ENCODE assay signal across 9 mouse cellular contexts in genomic region chr11:88993625-88994024, GRCm38 (mm10). TPM values are rescaled to one million over a fixed set of nuclear protein-coding genes. Genes with fewer than 3 reads are reported as not detected.
DNase-seq lines count a peak whose midpoint lies in the region; ATAC-seq and TF ChIP-seq lines count a peak whose summit lies in the region.
"Had no signal": no experiment of that assay in that cellular context is flagged by ENCODE, and none has a peak within 500 bp of the region (broad histone marks: within the 10 kb centered on the region; RNA-seq: fewer than 3 reads in every experiment).

No protein-coding gene starts in this region.

- H3K4me2 ChIP-seq in heart, embryonic 11.5 days = no peak overlapping the region
- H3K4me2 ChIP-seq in hindbrain, postnatal 0 days (ENCODE audit: low read depth, low read length) = no peak overlapping the region

- peak; percentile 84 to 85 for DNase-seq in heart, adult 18-20 months
- DNase-seq in MEL (ENCODE audit: low read depth, low spot score) = peak; percentile 94
- peak; percentile 58 for DNase-seq in hindbrain, postnatal 0 days (ENCODE audit: low spot score)
- DNase-seq in liver = peak; percentile 64
- peak; percentile 60 for DNase-seq in yolk sac, embryonic 10.5 days (ENCODE audit: low spot score)

- H3K9ac ChIP-seq in heart, embryonic 11.5 days (ENCODE audit: low read depth, low read length) = no peak overlapping the region
- no peak overlapping the region for H3K9ac ChIP-seq in MEL (ENCODE audit: control insufficient read depth, low read depth, low read length, poor library complexity, severe bottlenecking)
- H3K9ac ChIP-seq in hindbrain, postnatal 0 days (replicated peaks; ENCODE audit: low read length) = no peak overlapping the region

- WGBS in heart, embryonic 11.5 days (ENCODE audit: insufficient replicate concordance) = 18% methylated on average over 5 of the region's 5 CpGs
- 21% methylated on average over 5 of the region's 5 CpGs for WGBS in hindbrain, postnatal 0 days

- no peaks in the 10 kb centered on the region for H3K27me3 ChIP-seq in heart, embryonic 11.5 days (ENCODE audit: control insufficient read depth, insufficient read depth, low read length)
- H3K27me3 ChIP-seq in MEL (ENCODE audit: control insufficient read depth in 1 of 2, insufficient read depth in 2 of 2, low read length in 2 of 2) = no peaks in the 10 kb centered on the region
- H3K27me3 ChIP-seq in hindbrain, postnatal 0 days (ENCODE audit: insufficient read depth, low read length) = no peaks in the 10 kb centered on the region

- no peaks in the 10 kb centered on the region for H3K9me3 ChIP-seq in heart, embryonic 11.5 days (replicated peaks; ENCODE audit: control insufficient read depth, low read length)
- no peaks in the 10 kb centered on the region for H3K9me3 ChIP-seq in MEL (replicated peaks; ENCODE audit: insufficient read depth, low read length)
- no peaks in the 10 kb centered on the region for H3K9me3 ChIP-seq in hindbrain, postnatal 0 days (ENCODE audit: low read length)

- peak; percentile 64 to 90 (median 80) for TF ChIP-seq CTCF in MEL (IDR thresholded peaks at IDR 0.05 in 2 of 3, conservative IDR thresholded peaks at IDR 0.05 in 1 of 3; ENCODE audit: control insufficient read depth in 1 of 3, insufficient read depth in 1 of 3, low read depth in 2 of 3, low read length in 3 of 3, poor library complexity in 1 of 3, severe bottlenecking in 1 of 3)
- TF ChIP-seq CTCF in cortical plate, adult 2 months (IDR thresholded peaks at IDR 0.05; ENCODE audit: extremely low read depth, insufficient read depth, low read length) = peak; percentile 61
- peak; percentile 65 for TF ChIP-seq CTCF in hindbrain, postnatal 0 days (IDR thresholded peaks at IDR 0.05; ENCODE audit: low read depth)

- no peak overlapping the region for H3K27ac ChIP-seq in heart, embryonic 11.5 days (ENCODE audit: low read depth, low read length)
- no peak overlapping the region for H3K27ac ChIP-seq in MEL (ENCODE audit: control insufficient read depth, low read depth, low read length)
- H3K27ac ChIP-seq in cortical plate, adult 2 months (ENCODE audit: insufficient read depth, low read length) = no peak overlapping the region
- H3K27ac ChIP-seq in hindbrain, postnatal 0 days = no peak overlapping the region

- H3K36me3 ChIP-seq in heart, embryonic 11.5 days (ENCODE audit: control insufficient read depth, insufficient read depth, low read length) = no peaks in the 10 kb centered on the region
- H3K36me3 ChIP-seq in MEL (ENCODE audit: control insufficient read depth in 1 of 2, insufficient read depth in 2 of 2, low read length in 2 of 2) = peaks cover 3 to 22% of the 10 kb centered on the region in 2 experiments
- H3K36me3 ChIP-seq in hindbrain, postnatal 0 days (ENCODE audit: insufficient read depth, low read length) = peaks cover 8% of the 10 kb centered on the region; the same call in 1 of the 2 replicates

- no peak overlapping the region for H3K4me3 ChIP-seq in heart, embryonic 11.5 days (ENCODE audit: low read depth, low read length)
- no peak overlapping the region for H3K4me3 ChIP-seq in MEL (ENCODE audit: control insufficient read depth in 1 of 2, insufficient read depth in 1 of 2, low read depth in 2 of 2, low read length in 2 of 2)
- H3K4me3 ChIP-seq in cortical plate, adult 2 months (ENCODE audit: insufficient read depth, low read length) = no peak overlapping the region
- H3K4me3 ChIP-seq in hindbrain, postnatal 0 days (ENCODE audit: low read length) = no peak overlapping the region

- TF ChIP-seq EP300 in MEL (IDR thresholded peaks at IDR 0.05; ENCODE audit: low read depth in 1 of 2, low read length in 2 of 2) = no peak

- no peaks in the 10 kb centered on the region for H3K79me2 ChIP-seq in MEL (ENCODE audit: control insufficient read depth, insufficient read depth, low read length, poor library complexity)

- TF ChIP-seq RAD21 in MEL (IDR thresholded peaks at IDR 0.05; ENCODE audit: low read depth, low read length) = peak; percentile 82

- ATAC-seq in heart, embryonic 11.5 days (replicated peaks; ENCODE audit: insufficient number of reproducible peaks, low FRiP score, low TSS enrichment) = no peak
- peak; percentile 43; the same call in 1 of the 2 replicates for ATAC-seq in hindbrain, postnatal 0 days
- ATAC-seq in neutrophil, adult 5-6 weeks (ENCODE audit: extremely low read depth, insufficient number of reproducible peaks, low FRiP score, poor library complexity, severe bottlenecking) = peak; percentile 96

- H3K4me1 ChIP-seq in heart, embryonic 11.5 days (ENCODE audit: control insufficient read depth, insufficient read depth, low read length) = peaks cover 4% of the 10 kb centered on the region; the same call in 1 of the 2 replicates
- H3K4me1 ChIP-seq in MEL (ENCODE audit: control insufficient read depth in 1 of 2, insufficient read depth in 2 of 2, low read length in 2 of 2) = peaks cover 8 to 24% of the 10 kb centered on the region in 2 experiments
- no peaks in the 10 kb centered on the region for H3K4me1 ChIP-seq in cortical plate, adult 2 months (ENCODE audit: control insufficient read depth, insufficient read depth, low read length)
- H3K4me1 ChIP-seq in hindbrain, postnatal 0 days (ENCODE audit: insufficient read depth, low read length) = no peaks in the 10 kb centered on the region

- no peak for TF ChIP-seq POLR2A in MEL (IDR thresholded peaks at IDR 0.05; ENCODE audit: control insufficient read depth in 1 of 2, insufficient read depth in 1 of 2, low read depth in 1 of 2, low read length in 2 of 2, poor library complexity in 1 of 2)
- no peak for TF ChIP-seq POLR2A in cortical plate, adult 2 months (IDR thresholded peaks at IDR 0.05; ENCODE audit: extremely low read depth, insufficient read depth, low read length)

TF ChIP-seq in MEL, 35 proteins besides CTCF, POLR2A, EP300 and RAD21 (continues in another document):
- TF ChIP-seq MXI1 (IDR thresholded peaks at IDR 0.05; ENCODE audit: low read depth, low read length) (0 out of 2 replicates have a peak, but pooled peaks have one; percentile 37), KAT2A (conservative IDR thresholded peaks at IDR 0.05; ENCODE audit: low read depth, low read length) (no peak), ZKSCAN1 (IDR thresholded peaks at IDR 0.05; ENCODE audit: low read depth, low read length) (no peak), GATA1 (IDR thresholded peaks at IDR 0.05; ENCODE audit: low read depth, low read length) (no peak), E2F4 (IDR thresholded peaks at IDR 0.05; ENCODE audit: borderline replicate concordance, low read depth, low read length) (no peak), ZC3H11A (IDR thresholded peaks at IDR 0.05; ENCODE audit: low read depth, low read length) (peak; percentile 86), ZNF384 (IDR thresholded peaks at IDR 0.05; ENCODE audit: low read depth, low read length) (0 out of 2 replicates have a peak, but pooled peaks have one; percentile 22), ZMIZ1 (IDR thresholded peaks at IDR 0.05; ENCODE audit: low read depth, low read length) (no peak), ELF1 (IDR thresholded peaks at IDR 0.05; ENCODE audit: low read depth, low read length) (no peak), CHD1 (IDR thresholded peaks at IDR 0.05; ENCODE audit: low read depth, low read length) (no peak), MYC (IDR thresholded peaks at IDR 0.05; ENCODE audit: low read depth, low read length) (peak; percentile 88), MAFK (IDR thresholded peaks at IDR 0.05; ENCODE audit: borderline replicate concordance, low read depth, low read length) (no peak), GABPA (IDR thresholded peaks at IDR 0.05; ENCODE audit: low read depth, low read length) (no peak)

RNA-seq across cellular contexts. Expression of gene Trim25, which starts 5.6 kb away (rescaled TPM):
- total RNA-seq in heart, adult 18-20 months (2021) = 10 to 100 TPM; 21.8 to 26.1 TPM
- polyA plus RNA-seq in heart, embryonic 11.5 days (2014; fragmentation: Nextera tagmentation; extraction: Ambion mirVana) = 9.4 and 14.9 TPM in 2 replicates
- 21.5 and 22.2 TPM in 2 replicates for total RNA-seq in MEL (2012; rRNA removed)
- polyA plus RNA-seq in MEL (2012; ENCODE audit: insufficient read depth in 1 of 2, insufficient read length in 2 of 2, low read depth in 1 of 2, low replicate concordance in 2 of 2, missing spikeins in 1 of 2) = 10 to 100 TPM in 1 of 2 experiments, not detected in 1; 43.0 TPM
- polyA plus RNA-seq in cortical plate, adult 2 months (2012; rRNA removed) = 3.2 and 3.7 TPM in 2 replicates
- total RNA-seq in hindbrain, postnatal 0 days (2014; rRNA removed) = 0.97 and 4.6 TPM in 2 replicates
- polyA plus RNA-seq in hindbrain, postnatal 0 days (2015; fragmentation: Nextera tagmentation; extraction: Ambion mirVana) = 5.3 and 6.2 TPM in 2 replicates
- total RNA-seq in neutrophil, adult 5-6 weeks (2017) = 97.7 and 107 TPM in 2 replicates

RNA-seq across cellular contexts. Expression of gene Coil, which starts 23.6 kb away (rescaled TPM):
- 1 to 10 TPM; 4.8 to 4.9 TPM for total RNA-seq in heart, adult 18-20 months (2021)
- 8.5 and 9.0 TPM in 2 replicates for polyA plus RNA-seq in heart, embryonic 11.5 days (2014; fragmentation: Nextera tagmentation; extraction: Ambion mirVana)
- total RNA-seq in MEL (2012; rRNA removed) = 32.6 and 32.9 TPM in 2 replicates
- 10 to 100 TPM in 1 of 2 experiments, not detected in 1; 24.4 TPM for polyA plus RNA-seq in MEL (2012; ENCODE audit: insufficient read depth in 1 of 2, insufficient read length in 2 of 2, low read depth in 1 of 2, low replicate concordance in 2 of 2, missing spikeins in 1 of 2)
- polyA plus RNA-seq in cortical plate, adult 2 months (2012; rRNA removed) = 18.8 and 19.3 TPM in 2 replicates
- total RNA-seq in hindbrain, postnatal 0 days (2014; rRNA removed) = 21.7 and 29.0 TPM in 2 replicates
- polyA plus RNA-seq in hindbrain, postnatal 0 days (2015; fragmentation: Nextera tagmentation; extraction: Ambion mirVana) = 22.8 and 24.7 TPM in 2 replicates
- total RNA-seq in neutrophil, adult 5-6 weeks (2017) = 6.5 and 7.8 TPM in 2 replicates

RNA-seq across cellular contexts. Expression of gene Elobl, which starts 26.9 kb away (rescaled TPM):
- total RNA-seq in heart, adult 18-20 months (2021) = not detected
- polyA plus RNA-seq in heart, embryonic 11.5 days (2014; fragmentation: Nextera tagmentation; extraction: Ambion mirVana) = not detected in 2 replicates
- 0.58 and 0.92 TPM in 2 replicates for total RNA-seq in MEL (2012; rRNA removed)
- under 1 TPM in 1 of 2 experiments, not detected in 1; 0.72 TPM for polyA plus RNA-seq in MEL (2012; ENCODE audit: insufficient read depth in 1 of 2, insufficient read length in 2 of 2, low read depth in 1 of 2, low replicate concordance in 2 of 2, missing spikeins in 1 of 2)
- not detected in 2 replicates for polyA plus RNA-seq in cortical plate, adult 2 months (2012; rRNA removed)
- not detected in 2 replicates for total RNA-seq in hindbrain, postnatal 0 days (2014; rRNA removed)
- not detected in 2 replicates for polyA plus RNA-seq in hindbrain, postnatal 0 days (2015; fragmentation: Nextera tagmentation; extraction: Ambion mirVana)
- not detected in 2 replicates for total RNA-seq in neutrophil, adult 5-6 weeks (2017)
- total RNA-seq: layer of hippocampus, postnatal 14 days had no signal

RNA-seq across cellular contexts. Expression of gene Scpep1, which starts 38.4 kb away (rescaled TPM):
- total RNA-seq in heart, adult 18-20 months (2021) = 10 to 100 TPM; 13.1 to 17.2 TPM
- 51.2 and 58.0 TPM in 2 replicates for polyA plus RNA-seq in heart, embryonic 11.5 days (2014; fragmentation: Nextera tagmentation; extraction: Ambion mirVana)
- 7.9 and 8.9 TPM in 2 replicates for total RNA-seq in MEL (2012; rRNA removed)
- 10 to 100 TPM in 1 of 2 experiments, not detected in 1; 15.6 TPM for polyA plus RNA-seq in MEL (2012; ENCODE audit: insufficient read depth in 1 of 2, insufficient read length in 2 of 2, low read depth in 1 of 2, low replicate concordance in 2 of 2, missing spikeins in 1 of 2)
- 16.1 and 16.8 TPM in 2 replicates for polyA plus RNA-seq in cortical plate, adult 2 months (2012; rRNA removed)
- 21.3 and 26.0 TPM in 2 replicates for total RNA-seq in hindbrain, postnatal 0 days (2014; rRNA removed)
- polyA plus RNA-seq in hindbrain, postnatal 0 days (2015; fragmentation: Nextera tagmentation; extraction: Ambion mirVana) = 32.4 and 33.3 TPM in 2 replicates
- 31.9 and 40.1 TPM in 2 replicates for total RNA-seq in neutrophil, adult 5-6 weeks (2017)
